Mouse (Mus musculus) heart, embryonic 10.5 days (tissue): ENCODE measurements around the gene Mars. TPM values are rescaled to one million over a fixed set of nuclear protein-coding genes. Genes with fewer than 3 reads are reported as not detected.

ENCODE experiments used
- DNase-seq: peaks from one replicate; pipeline ENCODE4 v3.0.0-alpha.2; 2017; ENCODE audit warnings: low spot score
- H3K27ac ChIP-seq: fragments of 300-500 bp; sonication (generic); 2 replicates; pipeline ENCODE4 v1.5.1; 2016; ENCODE audit warnings: mild to moderate bottlenecking
- H3K27me3 ChIP-seq: fragments of 300-500 bp; sonication (generic); 2 replicates; pipeline ENCODE4 v1.6.1; 2016; ENCODE audit warnings: mild to moderate bottlenecking; ENCODE audit not compliant: poor library complexity, insufficient read depth, severe bottlenecking
- H3K36me3 ChIP-seq: fragments of 300-500 bp; sonication (generic); 2 replicates; pipeline ENCODE4 v1.6.1; 2016; ENCODE audit warnings: mild to moderate bottlenecking, moderate library complexity
- H3K4me1 ChIP-seq: fragments of 300-500 bp; sonication (generic); 2 replicates; pipeline ENCODE4 v1.6.1; 2016; ENCODE audit warnings: mild to moderate bottlenecking
- H3K4me3 ChIP-seq: fragments of 300-500 bp; sonication (generic); 2 replicates; pipeline ENCODE4 v1.5.1; 2016; ENCODE audit warnings: mild to moderate bottlenecking, moderate library complexity
- H3K9me3 ChIP-seq: fragments of 300-500 bp; sonication (generic); 2 replicates; pipeline ENCODE4 v1.6.1; 2016; ENCODE audit warnings: mild to moderate bottlenecking, moderate library complexity
- WGBS: fragments of 180-500 bp; shearing (Covaris S2); methylation state at CpG from one replicate; pipeline ENCODE4 v1.1.7; 2016; 5-methylcytosine and 5-hydroxymethylcytosine counted together
- polyA plus RNA-seq: library from polyadenylated mRNA; unstranded; fragments of >200 nt; fragmentation: Nextera tagmentation; extraction: Ambion mirVana; gene quantifications from 2 replicates; pipeline ENCODE4 v1.2.1, GENCODE M21; 2016

The Mars gene
- polyA plus RNA-seq, 1 experiment from 2014 or later: 140 TPM

- Histone ChIP-seq H3K27ac (peak within 1 kb of the TSS; percentile 99), H3K4me3 (peak within 1 kb of the TSS; percentile 99), H3K9me3 (no peaks in the 10 kb centered on the region), H3K27me3 (peaks cover 35% of the 10 kb centered on the region), H3K36me3 (peaks cover 30% of the 10 kb centered on the region), H3K4me1 (peaks cover 32% of the 10 kb centered on the region)
- under 1% methylated on average over 70 of the region's 70 CpGs for WGBS
- peak; percentile 99 for DNase-seq
Measured at GRCm38 (mm10) chr10:127266112-127267091, 45.2 kb downstream of the Mars start, which contains the start of gene Dctn2. Gene Dctn2 (plus strand): TSS chr10:127266368.

- no peaks in the 10 kb centered on the region for H3K9me3 ChIP-seq
- H3K4me1 ChIP-seq: peaks cover 32% of the 10 kb centered on the region
- peaks cover 41% of the 10 kb centered on the region for H3K27me3 ChIP-seq
- WGBS: 32% methylated on average over 4 of the region's 4 CpGs
- no peak for DNase-seq
- peaks cover 25% of the 10 kb centered on the region for H3K36me3 ChIP-seq
- H3K27ac ChIP-seq: peak overlapping the region; percentile 99
- H3K4me3 ChIP-seq: peak overlapping the region; percentile 99
Measured at GRCm38 (mm10) chr10:127265727-127266111, 45.9 kb downstream of the Mars start.

GRCm38 (mm10) chr10:127264971-127265370 is 46.6 kb downstream of the Mars start:
- no peak for DNase-seq
- Histone ChIP-seq H3K27me3 (peaks cover 48% of the 10 kb centered on the region), H3K36me3 (peaks cover 17% of the 10 kb centered on the region), H3K27ac (no peak overlapping the region), H3K4me3 (no peak overlapping the region), H3K9me3 (no peaks in the 10 kb centered on the region), H3K4me1 (peaks cover 32% of the 10 kb centered on the region)
- 75% methylated on average over 4 of the region's 4 CpGs for WGBS

- Histone ChIP-seq H3K9me3 (no peaks in the 10 kb centered on the region), H3K27ac (no peak overlapping the region), H3K4me3 (no peak overlapping the region), H3K27me3 (peaks cover 53% of the 10 kb centered on the region), H3K36me3 (peaks cover 13% of the 10 kb centered on the region), H3K4me1 (peaks cover 32% of the 10 kb centered on the region)
- WGBS: 76% methylated on average over 8 of the region's 8 CpGs
- no peak for DNase-seq
Measured at GRCm38 (mm10) chr10:127264336-127264735, 47.2 kb downstream of the Mars start.

- H3K4me1 ChIP-seq: peaks cover 27% of the 10 kb centered on the region
- H3K36me3 ChIP-seq: peaks cover 6% of the 10 kb centered on the region
- peaks cover 53% of the 10 kb centered on the region for H3K27me3 ChIP-seq
- no peaks in the 10 kb centered on the region for H3K9me3 ChIP-seq
- H3K4me3 ChIP-seq: no peak overlapping the region
- H3K27ac ChIP-seq: no peak overlapping the region
- no peak for DNase-seq
- 69% methylated on average over 3 of the region's 3 CpGs for WGBS
Measured at GRCm38 (mm10) chr10:127263631-127264030, 48.0 kb downstream of the Mars start.

GRCm38 (mm10) chr10:127262548-127263398 is 48.8 kb downstream of the Mars start, which contains the start of gene Kif5a:
Gene Kif5a (minus strand): TSS chr10:127263348.
- DNase-seq: no peak
- Histone ChIP-seq H3K27ac (peak within 1 kb of the TSS; percentile 4; the same call in 1 of the 2 replicates), H3K4me3 (peak within 1 kb of the TSS; percentile 63), H3K9me3 (no peaks in the 10 kb centered on the region), H3K27me3 (peaks cover 53% of the 10 kb centered on the region), H3K36me3 (no peaks in the 10 kb centered on the region), H3K4me1 (peaks cover 21% of the 10 kb centered on the region)
- 2% methylated on average over 43 of the region's 53 CpGs for WGBS

GRCm38 (mm10) chr10:127261706-127262547 is 49.7 kb downstream of the Mars start:
- Histone ChIP-seq H3K9me3 (no peaks in the 10 kb centered on the region), H3K27me3 (peaks cover 53% of the 10 kb centered on the region), H3K4me1 (peaks cover 14% of the 10 kb centered on the region), H3K27ac (no peak overlapping the region), H3K36me3 (no peaks in the 10 kb centered on the region), H3K4me3 (peak overlapping the region; percentile 63)
- no peak for DNase-seq
- 63% methylated on average over 15 of the region's 15 CpGs for WGBS

- no peak overlapping the region for H3K4me3 ChIP-seq
Measured at GRCm38 (mm10) chr10:127258489-127258888, 53.1 kb downstream of the Mars start.

GRCm38 (mm10) chr10:127257790-127258189 is 53.8 kb downstream of the Mars start:
- Histone ChIP-seq H3K4me3 (no peak overlapping the region), H3K36me3 (no peaks in the 10 kb centered on the region), H3K4me1 (peaks cover 5% of the 10 kb centered on the region), H3K9me3 (no peaks in the 10 kb centered on the region), H3K27ac (no peak overlapping the region), H3K27me3 (peaks cover 32% of the 10 kb centered on the region)
- no peak for DNase-seq
- 79% methylated on average over 6 of the region's 6 CpGs for WGBS

More at GRCm38 (mm10) chr10:127258489-127258888, 53.1 kb downstream of the Mars start:
- peaks cover 9% of the 10 kb centered on the region for H3K4me1 ChIP-seq
- H3K36me3 ChIP-seq: no peaks in the 10 kb centered on the region
- H3K27me3 ChIP-seq: peaks cover 38% of the 10 kb centered on the region
- no peaks in the 10 kb centered on the region for H3K9me3 ChIP-seq
- no peak overlapping the region for H3K27ac ChIP-seq
- no peak for DNase-seq
- 72% methylated on average over 8 of the region's 8 CpGs for WGBS

- Histone ChIP-seq H3K4me3 (0 out of 2 replicates have a peak overlapping the region, but pooled peaks have one; percentile 5), H3K27ac (no peak overlapping the region), H3K9me3 (no peaks in the 10 kb centered on the region), H3K4me1 (no peaks in the 10 kb centered on the region), H3K36me3 (no peaks in the 10 kb centered on the region), H3K27me3 (peaks cover 12% of the 10 kb centered on the region)
- WGBS: 19% methylated on average over 14 of the region's 14 CpGs
- peak; percentile 92 for DNase-seq
Measured at GRCm38 (mm10) chr10:127255625-127256345, 55.8 kb downstream of the Mars start.

GRCm38 (mm10) chr10:127250810-127251209 is 60.8 kb downstream of the Mars start:
- Histone ChIP-seq H3K27ac (no peak overlapping the region), H3K36me3 (no peaks in the 10 kb centered on the region), H3K4me1 (no peaks in the 10 kb centered on the region), H3K9me3 (no peaks in the 10 kb centered on the region), H3K4me3 (no peak overlapping the region), H3K27me3 (peaks cover 9% of the 10 kb centered on the region; the same call in 1 of the 2 replicates)
- DNase-seq: no peak
- 78% methylated on average over 5 of the region's 5 CpGs for WGBS
